Mouse (Mus musculus) hindlimb bud, embryonic 11.5 days (tissue): ENCODE results near the gene Gm21818.
"Not testable (repeated sequence)": the region's sequence is repeated elsewhere in the genome, so short reads cannot be mapped to it uniquely, and the experiment has no call there.

Experiments
- DNase-seq: peaks from one replicate; pipeline ENCODE4 v3.0.0-alpha.2; 2012; ENCODE audit warnings: low read depth, low spot score; ENCODE audit errors: extremely low spot score

Gm21818 gene

GRCm38 (mm10) chr13:120172133-120172532 is at the start of gene Gm21818:
TSS of gene Gm21818 (plus strand) at chr13:120172433.
- not testable (repeated sequence) for DNase-seq

DNA sequence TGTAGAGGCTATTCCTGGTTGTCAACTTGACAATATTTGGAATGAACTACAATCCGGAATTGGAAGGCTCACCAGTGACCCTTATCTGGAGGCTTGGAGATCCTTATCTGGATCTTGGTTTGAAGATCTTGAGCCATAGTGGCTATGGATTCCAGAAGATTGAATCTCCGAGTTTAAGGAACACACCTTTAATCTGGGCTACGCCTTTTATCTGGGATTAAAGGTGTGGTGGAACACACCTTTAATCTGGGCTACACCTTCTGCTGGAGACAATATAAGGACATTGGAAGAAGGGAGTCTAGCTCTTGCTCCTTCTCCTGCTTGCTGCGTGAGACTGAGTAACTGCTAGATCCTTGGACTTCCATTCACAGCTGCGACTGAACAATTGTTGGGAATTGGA is 32.3 kb upstream of the Gm21818 start, which contains the start of gene Gm20767:
Gene Gm20767, plus strand, starts transcription at position 301 of the 400 bp plus-strand sequence.
- not testable (repeated sequence) for DNase-seq

- not testable (repeated sequence) for DNase-seq
Observed at GRCm38 (mm10) chr13:120142348-120142747, 29.9 kb upstream of the Gm21818 start.

DNA sequence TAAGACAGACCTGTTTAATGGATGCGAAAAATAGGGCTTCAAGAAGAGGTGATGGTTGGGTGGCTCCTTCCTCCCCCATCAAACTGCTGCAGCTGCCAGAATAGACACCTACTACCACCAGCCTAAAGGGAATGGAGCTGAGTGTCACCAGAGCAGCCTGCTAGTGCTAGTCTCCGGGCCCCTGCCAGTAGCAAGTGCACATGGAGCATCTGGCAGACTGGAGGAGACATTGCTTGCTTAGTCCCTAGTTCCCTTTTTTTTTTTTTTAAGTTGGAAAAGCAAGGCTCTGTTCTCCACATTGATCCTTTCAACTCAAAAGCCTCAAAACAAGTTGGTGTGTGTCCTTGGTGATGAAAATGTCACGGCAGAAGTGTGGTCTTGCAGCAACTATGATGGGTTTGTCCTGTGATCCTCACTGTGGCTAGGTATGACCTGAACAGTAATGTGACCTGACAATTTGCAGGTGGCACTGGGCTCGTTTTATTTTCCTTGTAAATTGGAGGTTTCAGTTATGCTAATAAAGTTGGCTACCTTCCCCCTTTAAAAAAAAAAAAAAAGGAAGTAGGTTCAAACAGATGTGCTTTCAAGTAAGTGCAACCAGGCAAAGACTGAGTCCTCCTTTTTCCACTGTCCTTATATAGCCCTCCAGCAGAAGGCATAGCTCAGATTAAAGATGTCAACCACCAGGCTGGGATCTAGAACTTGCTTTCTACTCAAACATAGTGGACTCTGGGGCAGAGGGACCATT is 22.4 kb upstream of the Gm21818 start:
- not testable (repeated sequence) for DNase-seq

DNA sequence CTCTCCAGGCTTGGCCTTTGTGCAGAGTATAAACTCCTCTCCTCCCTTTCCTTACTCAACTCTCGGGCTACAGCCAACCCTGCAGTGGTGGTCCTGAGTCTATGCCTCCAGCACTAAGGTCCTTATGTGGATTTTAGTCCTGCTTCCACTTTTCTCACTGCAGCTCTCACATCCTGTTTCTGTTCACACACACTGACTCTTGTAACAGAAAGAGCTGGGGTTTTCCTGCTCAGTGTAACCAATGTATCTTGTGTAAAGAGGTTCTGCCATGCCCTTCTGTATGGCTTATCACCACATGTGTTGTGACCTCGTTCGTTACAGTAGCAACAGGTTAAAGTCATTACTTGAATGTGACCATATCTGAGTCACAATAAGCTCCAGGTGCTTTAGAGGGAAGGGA is 21.6 kb upstream of the Gm21818 start:
- not testable (repeated sequence) for DNase-seq

DNA sequence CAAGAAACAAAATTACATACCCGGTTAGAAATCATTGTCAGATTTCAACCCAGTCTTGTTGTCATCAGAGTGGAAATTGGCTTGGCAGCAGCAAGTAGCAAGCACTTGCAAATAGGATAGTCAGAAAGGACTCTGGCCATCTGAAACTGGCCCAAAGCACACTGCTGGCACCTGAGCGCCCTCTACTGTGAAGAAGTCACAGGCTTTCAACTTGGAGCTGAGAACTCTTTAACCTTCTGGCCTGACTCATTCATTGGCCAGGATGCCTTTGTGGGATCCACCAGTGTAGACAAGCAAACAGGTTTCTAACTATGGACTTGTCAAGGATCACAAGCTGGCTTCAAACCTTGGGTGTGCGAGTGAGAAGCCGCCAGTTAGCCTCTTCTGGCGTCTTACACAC is 3.9 kb upstream of the Gm21818 start:
- DNase-seq: not testable (repeated sequence)

GRCm38 (mm10) chr13:120196189-120196821 is 24.1 kb downstream of the Gm21818 start:
- not testable (repeated sequence) for DNase-seq

DNA sequence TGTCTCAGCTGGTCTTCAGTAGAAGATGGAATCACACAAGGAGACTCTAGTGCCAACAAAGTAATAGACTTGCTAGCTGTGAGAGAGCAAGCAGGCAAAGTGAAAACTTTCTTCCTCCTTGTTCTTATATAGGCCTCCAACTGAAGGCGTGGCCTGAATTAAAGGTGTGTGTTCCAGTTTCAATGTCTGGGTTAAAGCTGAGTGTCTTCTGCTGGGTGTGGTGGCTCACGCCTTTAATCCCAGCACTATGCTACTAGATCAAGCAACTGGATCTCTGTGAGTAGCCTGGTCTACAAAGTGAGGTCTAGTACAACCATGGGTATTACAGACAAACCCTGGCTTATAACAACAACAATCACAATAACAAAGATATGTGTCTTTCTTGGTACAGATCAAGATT is 43.6 kb downstream of the Gm21818 start, which contains the start of gene Gm21762:
Gene Gm21762, minus strand, starts transcription at position 101 of the 400 bp plus-strand sequence.
- DNase-seq: not testable (repeated sequence)

DNA sequence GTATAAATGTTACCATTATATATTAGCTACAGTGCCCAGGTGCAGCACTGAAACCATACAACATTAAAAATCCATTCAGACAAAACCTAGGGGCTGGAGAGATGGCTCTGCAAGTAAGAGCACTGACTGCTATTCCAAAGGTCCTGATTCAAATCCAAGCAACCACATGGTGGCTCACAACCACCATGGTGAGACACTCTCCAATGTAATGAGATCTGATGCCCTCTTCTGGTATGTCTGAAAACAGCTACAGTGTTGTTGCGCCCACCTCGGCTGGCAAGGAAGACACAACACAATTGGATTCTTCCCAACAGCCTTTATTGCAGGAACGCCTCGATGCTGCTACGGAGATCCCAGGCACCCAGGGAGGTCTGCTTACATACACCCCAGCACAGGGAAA is 48.7 kb downstream of the Gm21818 start:
- not testable (repeated sequence) for DNase-seq

GRCm38 (mm10) chr13:120223012-120223659 is 50.9 kb downstream of the Gm21818 start:
- DNase-seq: not testable (repeated sequence)
